Mouse (Mus musculus): ENCODE results near the gene Olfr551. TPM values are rescaled to one million over a fixed set of nuclear protein-coding genes. Genes with fewer than 3 reads are reported as not detected.

Gene Olfr551
- polyA plus RNA-seq, 1 experiment from 2014 or later, result not detected

- ATAC-seq (ENCODE audit: low read depth), result no peak
- no peak within 1 kb of the TSS for H3K4me2 ChIP-seq (ENCODE audit: low read depth, low read length)
- no peak within 1 kb of the TSS for H3K9ac ChIP-seq (replicated peaks; ENCODE audit: low read depth, low read length)
- H3K4me3 ChIP-seq (ENCODE audit: low read depth, low read length), result no peak within 1 kb of the TSS
- WGBS, result 93% methylated on average over 8 of the region's 8 CpGs
- H3K4me1 ChIP-seq (ENCODE audit: control insufficient read depth, insufficient read depth, low read length), result no peaks in the 10 kb centered on the region
- no peaks in the 10 kb centered on the region for H3K27me3 ChIP-seq (ENCODE audit: control insufficient read depth, insufficient read depth, low read length)
- H3K27ac ChIP-seq (ENCODE audit: low read depth, low read length), result no peak within 1 kb of the TSS
- H3K36me3 ChIP-seq (ENCODE audit: control insufficient read depth, insufficient read depth, low read length), result no peaks in the 10 kb centered on the region
- no peaks in the 10 kb centered on the region for H3K9me3 ChIP-seq (ENCODE audit: control insufficient read depth, low read length)
Measured at GRCm38 (mm10) chr7:102571142-102571541, 20.5 kb downstream of the Olfr551 start, which contains the start of gene Olfr550. TSS of gene Olfr550 (plus strand) at chr7:102571442.

GRCm38 (mm10) chr7:102566219-102566618 lies 25.5 kb downstream of the Olfr551 start:
- Histone ChIP-seq H3K27me3 (ENCODE audit: control insufficient read depth, insufficient read depth, low read length) (no peaks in the 10 kb centered on the region), H3K9me3 (ENCODE audit: control insufficient read depth, low read length) (no peaks in the 10 kb centered on the region), H3K9ac (replicated peaks; ENCODE audit: low read depth, low read length) (no peak overlapping the region), H3K36me3 (ENCODE audit: control insufficient read depth, insufficient read depth, low read length) (no peaks in the 10 kb centered on the region), H3K4me1 (ENCODE audit: control insufficient read depth, insufficient read depth, low read length) (no peaks in the 10 kb centered on the region), H3K27ac (ENCODE audit: low read depth, low read length) (no peak overlapping the region), H3K4me3 (ENCODE audit: low read depth, low read length) (no peak overlapping the region), H3K4me2 (ENCODE audit: low read depth, low read length) (no peak overlapping the region)
- WGBS, result 87% methylated on average over 4 of the region's 4 CpGs
- no peak for ATAC-seq (ENCODE audit: low read depth)

- H3K4me3 ChIP-seq (ENCODE audit: low read depth, low read length), result peak within 1 kb of the TSS; percentile 12; the same call in 1 of the 2 replicates
- H3K4me2 ChIP-seq (ENCODE audit: low read depth, low read length), result peak within 1 kb of the TSS; percentile 25; the same call in 1 of the 2 replicates
- no peak within 1 kb of the TSS for H3K27ac ChIP-seq (ENCODE audit: low read depth, low read length)
- no peaks in the 10 kb centered on the region for H3K4me1 ChIP-seq (ENCODE audit: control insufficient read depth, insufficient read depth, low read length)
- H3K36me3 ChIP-seq (ENCODE audit: control insufficient read depth, insufficient read depth, low read length), result no peaks in the 10 kb centered on the region
- WGBS, result 18% methylated on average over 10 of the region's 10 CpGs
- ATAC-seq (ENCODE audit: low read depth), result peak; percentile 63; the same call in 1 of the 2 replicates
- no peaks in the 10 kb centered on the region for H3K27me3 ChIP-seq (ENCODE audit: control insufficient read depth, insufficient read depth, low read length)
- H3K9me3 ChIP-seq (ENCODE audit: control insufficient read depth, low read length), result no peaks in the 10 kb centered on the region
- no peak within 1 kb of the TSS for H3K9ac ChIP-seq (replicated peaks; ENCODE audit: low read depth, low read length)
Measured at GRCm38 (mm10) chr7:102564999-102565997, 26.4 kb downstream of the Olfr551 start, which contains the start of gene Trim21. TSS of gene Trim21 (minus strand) at chr7:102565486.

- 75% methylated on average over 3 of the region's 3 CpGs for WGBS
- Histone ChIP-seq H3K4me2 (ENCODE audit: low read depth, low read length) (no peak overlapping the region), H3K27me3 (ENCODE audit: control insufficient read depth, insufficient read depth, low read length) (no peaks in the 10 kb centered on the region), H3K4me3 (ENCODE audit: low read depth, low read length) (no peak overlapping the region), H3K4me1 (ENCODE audit: control insufficient read depth, insufficient read depth, low read length) (no peaks in the 10 kb centered on the region), H3K9me3 (ENCODE audit: control insufficient read depth, low read length) (no peaks in the 10 kb centered on the region), H3K9ac (replicated peaks; ENCODE audit: low read depth, low read length) (no peak overlapping the region), H3K27ac (ENCODE audit: low read depth, low read length) (no peak overlapping the region), H3K36me3 (ENCODE audit: control insufficient read depth, insufficient read depth, low read length) (no peaks in the 10 kb centered on the region)
- ATAC-seq (ENCODE audit: low read depth), result no peak
Measured at GRCm38 (mm10) chr7:102553279-102553678, 38.4 kb downstream of the Olfr551 start.

GRCm38 (mm10) chr7:102549570-102549969 lies 42.1 kb downstream of the Olfr551 start, which contains the start of gene Olfr549:
TSS of gene Olfr549 (plus strand) at chr7:102549870.
- no peaks in the 10 kb centered on the region for H3K27me3 ChIP-seq (ENCODE audit: control insufficient read depth, insufficient read depth, low read length)
- no peak within 1 kb of the TSS for H3K27ac ChIP-seq (ENCODE audit: low read depth, low read length)
- H3K9ac ChIP-seq (replicated peaks; ENCODE audit: low read depth, low read length), result no peak within 1 kb of the TSS
- H3K4me2 ChIP-seq (ENCODE audit: low read depth, low read length), result no peak within 1 kb of the TSS
- H3K36me3 ChIP-seq (ENCODE audit: control insufficient read depth, insufficient read depth, low read length), result no peaks in the 10 kb centered on the region
- WGBS, result 98% methylated on average over 3 of the region's 3 CpGs
- H3K4me3 ChIP-seq (ENCODE audit: low read depth, low read length), result no peak within 1 kb of the TSS
- H3K4me1 ChIP-seq (ENCODE audit: control insufficient read depth, insufficient read depth, low read length), result no peaks in the 10 kb centered on the region
- no peaks in the 10 kb centered on the region for H3K9me3 ChIP-seq (ENCODE audit: control insufficient read depth, low read length)
- ATAC-seq (ENCODE audit: low read depth), result no peak

GRCm38 (mm10) chr7:102541251-102541650 lies 50.4 kb downstream of the Olfr551 start:
- no peak for ATAC-seq (ENCODE audit: low read depth)
- H3K9me3 ChIP-seq (ENCODE audit: control insufficient read depth, low read length), result no peaks in the 10 kb centered on the region
- no peak overlapping the region for H3K4me3 ChIP-seq (ENCODE audit: low read depth, low read length)
- H3K36me3 ChIP-seq (ENCODE audit: control insufficient read depth, insufficient read depth, low read length), result no peaks in the 10 kb centered on the region
- H3K27ac ChIP-seq (ENCODE audit: low read depth, low read length), result no peak overlapping the region
- no peaks in the 10 kb centered on the region for H3K27me3 ChIP-seq (ENCODE audit: control insufficient read depth, insufficient read depth, low read length)
- H3K4me2 ChIP-seq (ENCODE audit: low read depth, low read length), result no peak overlapping the region
- no peak overlapping the region for H3K9ac ChIP-seq (replicated peaks; ENCODE audit: low read depth, low read length)
- WGBS, result 66% methylated on average over 3 of the region's 3 CpGs
- H3K4me1 ChIP-seq (ENCODE audit: control insufficient read depth, insufficient read depth, low read length), result no peaks in the 10 kb centered on the region

- WGBS, result 93% methylated on average over 2 of the region's 2 CpGs
- no peak for ATAC-seq (ENCODE audit: low read depth)
- Histone ChIP-seq H3K27ac (ENCODE audit: low read depth, low read length) (no peak within 1 kb of the TSS), H3K4me2 (ENCODE audit: low read depth, low read length) (no peak within 1 kb of the TSS), H3K27me3 (ENCODE audit: control insufficient read depth, insufficient read depth, low read length) (no peaks in the 10 kb centered on the region), H3K9me3 (ENCODE audit: control insufficient read depth, low read length) (no peaks in the 10 kb centered on the region), H3K9ac (replicated peaks; ENCODE audit: low read depth, low read length) (no peak within 1 kb of the TSS), H3K4me1 (ENCODE audit: control insufficient read depth, insufficient read depth, low read length) (no peaks in the 10 kb centered on the region), H3K4me3 (ENCODE audit: low read depth, low read length) (no peak within 1 kb of the TSS), H3K36me3 (ENCODE audit: control insufficient read depth, insufficient read depth, low read length) (no peaks in the 10 kb centered on the region)
Measured at GRCm38 (mm10) chr7:102540596-102540995, 51.1 kb downstream of the Olfr551 start, which contains the start of gene Olfr548-ps1. TSS of gene Olfr548-ps1 (plus strand) at chr7:102540896.

- no peak within 1 kb of the TSS for H3K4me2 ChIP-seq (ENCODE audit: low read depth, low read length)
- no peaks in the 10 kb centered on the region for H3K36me3 ChIP-seq (ENCODE audit: control insufficient read depth, insufficient read depth, low read length)
- no peak within 1 kb of the TSS for H3K9ac ChIP-seq (replicated peaks; ENCODE audit: low read depth, low read length)
- no peak within 1 kb of the TSS for H3K27ac ChIP-seq (ENCODE audit: low read depth, low read length)
- H3K27me3 ChIP-seq (ENCODE audit: control insufficient read depth, insufficient read depth, low read length), result no peaks in the 10 kb centered on the region
- WGBS, result 94% methylated on average over 1 of the region's 1 CpGs
- no peaks in the 10 kb centered on the region for H3K4me1 ChIP-seq (ENCODE audit: control insufficient read depth, insufficient read depth, low read length)
- no peaks in the 10 kb centered on the region for H3K9me3 ChIP-seq (ENCODE audit: control insufficient read depth, low read length)
- H3K4me3 ChIP-seq (ENCODE audit: low read depth, low read length), result no peak within 1 kb of the TSS
- ATAC-seq (ENCODE audit: low read depth), result no peak
Measured at GRCm38 (mm10) chr7:102534449-102534848, 57.2 kb downstream of the Olfr551 start, which contains the start of gene Olfr547. TSS of gene Olfr547 (plus strand) at chr7:102534749.

Measured in neural tube, embryonic 14.5 days (tissue).